Mouse (Mus musculus): ENCODE data around the gene Gm20388. TPM values are rescaled to one million over a fixed set of nuclear protein-coding genes. Genes with fewer than 3 reads are reported as not detected.

The Gm20388 gene
- polyA plus RNA-seq, 1 experiment, result 10.6 TPM

GRCm38 (mm10) chr8:120131158-120131557 lies 220.5 kb downstream of the Gm20388 start:
- Histone ChIP-seq H3K4me3 (replicated peaks; ENCODE audit: control insufficient read depth, low read depth, low read length) (no peak overlapping the region), H3K27ac (ENCODE audit: control insufficient read depth, insufficient read depth, low read depth, low read length, poor library complexity) (no peak overlapping the region), H3K4me1 (ENCODE audit: control insufficient read depth, insufficient read depth, low read length) (peaks cover 5% of the 10 kb centered on the region; the same call in 1 of the 2 replicates)
- WGBS, result 7% methylated on average over 8 of the region's 8 CpGs
- TF ChIP-seq CTCF (IDR thresholded peaks at IDR 0.05; ENCODE audit: control insufficient read depth, insufficient read depth, low read length) (no peak), POLR2A (IDR thresholded peaks at IDR 0.05; ENCODE audit: borderline replicate concordance, control insufficient read depth, low read depth, low read length) (no peak)

GRCm38 (mm10) chr8:120133169-120133568 lies 222.5 kb downstream of the Gm20388 start:
- no peak overlapping the region for H3K4me3 ChIP-seq (replicated peaks; ENCODE audit: control insufficient read depth, low read depth, low read length)
- TF ChIP-seq CTCF (IDR thresholded peaks at IDR 0.05; ENCODE audit: control insufficient read depth, insufficient read depth, low read length) (no peak), POLR2A (IDR thresholded peaks at IDR 0.05; ENCODE audit: borderline replicate concordance, control insufficient read depth, low read depth, low read length) (no peak)
- H3K4me1 ChIP-seq (ENCODE audit: control insufficient read depth, insufficient read depth, low read length), result peaks cover 5% of the 10 kb centered on the region; the same call in 1 of the 2 replicates
- 77% methylated on average over 7 of the region's 7 CpGs for WGBS
- H3K27ac ChIP-seq (ENCODE audit: control insufficient read depth, insufficient read depth, low read depth, low read length, poor library complexity), result no peak overlapping the region

GRCm38 (mm10) chr8:120135687-120136086 lies 225.0 kb downstream of the Gm20388 start:
- peaks cover 5% of the 10 kb centered on the region; the same call in 1 of the 2 replicates for H3K4me1 ChIP-seq (ENCODE audit: control insufficient read depth, insufficient read depth, low read length)
- TF ChIP-seq CTCF (IDR thresholded peaks at IDR 0.05; ENCODE audit: control insufficient read depth, insufficient read depth, low read length) (no peak), POLR2A (IDR thresholded peaks at IDR 0.05; ENCODE audit: borderline replicate concordance, control insufficient read depth, low read depth, low read length) (no peak)
- no peak overlapping the region for H3K4me3 ChIP-seq (replicated peaks; ENCODE audit: control insufficient read depth, low read depth, low read length)
- no peak overlapping the region for H3K27ac ChIP-seq (ENCODE audit: control insufficient read depth, insufficient read depth, low read depth, low read length, poor library complexity)
- WGBS, result 82% methylated on average over 7 of the region's 7 CpGs

GRCm38 (mm10) chr8:120136618-120137017 lies 226.0 kb downstream of the Gm20388 start:
- H3K4me3 ChIP-seq (replicated peaks; ENCODE audit: control insufficient read depth, low read depth, low read length), result no peak overlapping the region
- TF ChIP-seq POLR2A (IDR thresholded peaks at IDR 0.05; ENCODE audit: borderline replicate concordance, control insufficient read depth, low read depth, low read length) (no peak), CTCF (IDR thresholded peaks at IDR 0.05; ENCODE audit: control insufficient read depth, insufficient read depth, low read length) (no peak)
- H3K27ac ChIP-seq (ENCODE audit: control insufficient read depth, insufficient read depth, low read depth, low read length, poor library complexity), result no peak overlapping the region
- 88% methylated on average over 7 of the region's 7 CpGs for WGBS
- H3K4me1 ChIP-seq (ENCODE audit: control insufficient read depth, insufficient read depth, low read length), result peaks cover 3% of the 10 kb centered on the region; the same call in 1 of the 2 replicates

GRCm38 (mm10) chr8:120138958-120139357 lies 228.3 kb downstream of the Gm20388 start:
- Histone ChIP-seq H3K27ac (ENCODE audit: control insufficient read depth, insufficient read depth, low read depth, low read length, poor library complexity) (no peak overlapping the region), H3K4me3 (replicated peaks; ENCODE audit: control insufficient read depth, low read depth, low read length) (no peak overlapping the region), H3K4me1 (ENCODE audit: control insufficient read depth, insufficient read depth, low read length) (peaks cover 3% of the 10 kb centered on the region; the same call in 1 of the 2 replicates)
- WGBS, result 78% methylated on average over 2 of the region's 2 CpGs
- TF ChIP-seq POLR2A (IDR thresholded peaks at IDR 0.05; ENCODE audit: borderline replicate concordance, control insufficient read depth, low read depth, low read length) (no peak), CTCF (IDR thresholded peaks at IDR 0.05; ENCODE audit: control insufficient read depth, insufficient read depth, low read length) (no peak)

GRCm38 (mm10) chr8:120140769-120141168 lies 230.1 kb downstream of the Gm20388 start:
- Histone ChIP-seq H3K4me3 (replicated peaks; ENCODE audit: control insufficient read depth, low read depth, low read length) (no peak overlapping the region), H3K4me1 (ENCODE audit: control insufficient read depth, insufficient read depth, low read length) (no peaks in the 10 kb centered on the region; the same call in 1 of the 2 replicates), H3K27ac (ENCODE audit: control insufficient read depth, insufficient read depth, low read depth, low read length, poor library complexity) (no peak overlapping the region)
- no peak for TF ChIP-seq POLR2A (IDR thresholded peaks at IDR 0.05; ENCODE audit: borderline replicate concordance, control insufficient read depth, low read depth, low read length)
- TF ChIP-seq CTCF (IDR thresholded peaks at IDR 0.05; ENCODE audit: control insufficient read depth, insufficient read depth, low read length), result no peak
- WGBS, result 67% methylated on average over 3 of the region's 3 CpGs

- Histone ChIP-seq H3K4me1 (ENCODE audit: control insufficient read depth, insufficient read depth, low read length) (no peaks in the 10 kb centered on the region; the same call in 1 of the 2 replicates), H3K4me3 (replicated peaks; ENCODE audit: control insufficient read depth, low read depth, low read length) (no peak overlapping the region), H3K27ac (ENCODE audit: control insufficient read depth, insufficient read depth, low read depth, low read length, poor library complexity) (no peak overlapping the region)
- TF ChIP-seq POLR2A (IDR thresholded peaks at IDR 0.05; ENCODE audit: borderline replicate concordance, control insufficient read depth, low read depth, low read length) (no peak), CTCF (IDR thresholded peaks at IDR 0.05; ENCODE audit: control insufficient read depth, insufficient read depth, low read length) (no peak)
- 83% methylated on average over 15 of the region's 15 CpGs for WGBS
Observed at GRCm38 (mm10) chr8:120143911-120144651, 233.4 kb downstream of the Gm20388 start.

GRCm38 (mm10) chr8:120144652-120145301 lies 234.1 kb downstream of the Gm20388 start:
- 57% methylated on average over 12 of the region's 12 CpGs for WGBS
- no peaks in the 10 kb centered on the region; the same call in 1 of the 2 replicates for H3K4me1 ChIP-seq (ENCODE audit: control insufficient read depth, insufficient read depth, low read length)
- H3K27ac ChIP-seq (ENCODE audit: control insufficient read depth, insufficient read depth, low read depth, low read length, poor library complexity), result no peak overlapping the region
- H3K4me3 ChIP-seq (replicated peaks; ENCODE audit: control insufficient read depth, low read depth, low read length), result no peak overlapping the region
- no peak for TF ChIP-seq CTCF (IDR thresholded peaks at IDR 0.05; ENCODE audit: control insufficient read depth, insufficient read depth, low read length)
- no peak for TF ChIP-seq POLR2A (IDR thresholded peaks at IDR 0.05; ENCODE audit: borderline replicate concordance, control insufficient read depth, low read depth, low read length)

Measured in bone marrow, adult 2 months (tissue).